Mouse (Mus musculus): ENCODE results near the gene Gm8994.

Gm8994 gene

DNA sequence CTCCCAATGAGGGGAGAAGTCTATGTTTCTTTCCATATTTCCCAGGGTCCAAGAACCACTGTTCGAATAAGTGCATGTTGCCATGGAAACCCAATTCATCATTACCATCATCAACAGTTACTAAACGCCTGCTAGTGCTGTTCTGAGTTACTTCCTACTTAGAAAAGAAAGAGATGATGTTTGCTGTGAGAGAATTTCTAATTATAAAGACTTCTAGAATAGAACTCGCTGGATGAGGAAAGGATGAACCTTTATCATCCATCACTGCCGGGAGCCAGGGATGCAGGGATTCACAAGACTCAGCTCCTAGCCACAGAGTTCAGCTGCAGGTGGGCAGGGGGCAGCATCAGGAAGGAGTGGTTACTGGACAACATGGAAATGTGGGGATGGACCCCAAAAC is 36.7 kb downstream of the Gm8994 start:
- no peak for DNase-seq

DNA sequence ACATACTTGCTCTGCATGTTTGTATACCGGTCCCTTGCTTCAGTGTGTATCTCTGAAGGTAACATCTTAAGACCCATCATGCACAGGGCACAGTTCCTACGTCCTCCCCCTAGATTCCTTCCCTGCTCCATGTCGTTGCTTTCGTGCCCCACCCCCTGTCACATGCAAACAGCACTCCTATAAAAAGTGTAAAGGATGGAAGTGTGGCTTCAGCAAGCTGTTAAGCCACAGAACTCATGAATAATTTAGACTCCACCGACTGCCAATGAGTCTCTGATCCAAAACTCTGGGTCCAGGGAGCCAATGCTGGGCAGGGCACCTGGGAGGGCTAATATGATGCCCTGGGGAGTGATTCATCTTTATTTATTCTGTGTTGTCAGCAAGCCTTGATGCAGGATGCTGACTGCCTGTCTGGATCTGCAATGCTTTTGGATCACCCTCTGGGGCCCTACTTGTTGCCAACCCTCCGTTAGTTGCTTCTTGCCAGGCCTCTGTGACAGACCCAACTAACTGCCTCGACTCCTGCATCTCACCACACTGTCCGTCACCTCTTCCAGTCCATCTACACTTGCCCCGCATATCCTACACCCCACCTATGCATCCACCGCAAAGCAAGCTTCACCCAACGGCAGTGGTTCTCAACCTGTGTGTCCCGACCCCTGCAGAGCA is 37.2 kb downstream of the Gm8994 start:
- DNase-seq, result no peak

DNA sequence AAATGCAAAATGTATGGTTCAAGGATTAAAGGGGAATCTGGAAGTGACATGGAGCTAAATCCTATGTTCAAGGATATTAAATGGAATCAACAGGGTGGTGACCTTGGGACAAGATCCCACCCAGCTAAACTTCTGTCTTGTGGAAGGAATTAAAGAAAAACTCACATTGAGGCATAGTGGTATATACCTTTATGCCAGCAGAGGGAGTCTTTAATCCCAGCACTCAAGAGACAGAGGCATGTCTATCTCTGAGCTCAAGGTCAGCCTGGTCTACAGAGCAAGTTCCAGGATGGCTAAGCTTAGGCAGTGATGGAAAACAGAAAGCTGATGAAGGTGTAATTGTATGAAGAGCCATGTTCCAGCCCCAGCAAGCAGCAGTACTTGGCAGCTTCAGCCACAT is 48.8 kb downstream of the Gm8994 start:
- DNase-seq, result no peak
